20 mouse cellular contexts compared by ENCODE assay signal in genomic region chr6:128107698-128108097, GRCm38 (mm10). TPM values are rescaled to one million over a fixed set of nuclear protein-coding genes. Genes with fewer than 3 reads are reported as not detected.
DNase-seq lines count a peak whose midpoint lies in the region; ATAC-seq and TF ChIP-seq lines count a peak whose summit lies in the region.
"Had no signal": no experiment of that assay in that cellular context is flagged by ENCODE, and none has a peak within 500 bp of the region (broad histone marks: within the 10 kb centered on the region; RNA-seq: fewer than 3 reads in every experiment).

No protein-coding gene starts in this region.

- no peak overlapping the region for H3K9ac ChIP-seq in limb, embryonic 15.5 days
- no peak overlapping the region for H3K9ac ChIP-seq in forebrain, embryonic 14.5 days (ENCODE audit: low read length)
- H3K9ac ChIP-seq: lung, embryonic 14.5 days; stomach, embryonic 15.5 days had no signal

- 56% methylated on average over 8 of the region's 8 CpGs for WGBS in limb, embryonic 15.5 days
- WGBS in forebrain, embryonic 14.5 days: 86% methylated on average over 8 of the region's 8 CpGs

- TF ChIP-seq CTCF in layer of hippocampus, adult 2 months (conservative IDR thresholded peaks at IDR 0.05): no peak

- DNase-seq in frontal cortex, postnatal 25 days (ENCODE audit: low spot score in 2 of 2): no peak
- peak in 1 of 2 experiments; percentile 58 for DNase-seq in layer of hippocampus, adult 2 months (ENCODE audit: low spot score in 2 of 2)
- no peak for DNase-seq in layer of hippocampus, postnatal 25 days (ENCODE audit: extremely low spot score in 1 of 2, low spot score in 1 of 2)
- peak; percentile 19 for DNase-seq in c-Kit-positive CD71-negative TER-119-negative erythroid progenitor cells, embryonic 14.5 days (ENCODE audit: low read depth)
- DNase-seq in right cerebral cortex, postnatal 10 days (ENCODE audit: low spot score in 2 of 2): no peak
- no peak for DNase-seq in forebrain, embryonic 14.5 days (ENCODE audit: low spot score)
- DNase-seq: adrenal gland, postnatal 25 days; B cell, adult 2 months; gastrocnemius, postnatal 36 days; heart, postnatal 10 days; liver; lung, embryonic 14.5 days; thymus, postnatal 4 days had no signal

- no peaks in the 10 kb centered on the region for H3K36me3 ChIP-seq in limb, embryonic 15.5 days
- H3K36me3 ChIP-seq in forebrain, embryonic 14.5 days (ENCODE audit: control insufficient read depth, insufficient read depth, low read length): no peaks in the 10 kb centered on the region
- H3K36me3 ChIP-seq: G1E; stomach, embryonic 15.5 days had no signal

- H3K9me3 ChIP-seq in limb, embryonic 15.5 days: no peaks in the 10 kb centered on the region
- H3K9me3 ChIP-seq in forebrain, embryonic 14.5 days (replicated peaks; ENCODE audit: control insufficient read depth, low read length): no peaks in the 10 kb centered on the region
- H3K9me3 ChIP-seq: stomach, embryonic 15.5 days had no signal

- no peak overlapping the region for H3K4me3 ChIP-seq in layer of hippocampus, adult 2 months
- H3K4me3 ChIP-seq in limb, embryonic 15.5 days: no peak overlapping the region
- no peak overlapping the region for H3K4me3 ChIP-seq in forebrain, embryonic 14.5 days (ENCODE audit: low read depth, low read length)
- H3K4me3 ChIP-seq: stomach, embryonic 15.5 days had no signal

- ATAC-seq in frontal cortex, adult (ENCODE audit: low TSS enrichment): peak; percentile 53
- ATAC-seq in limb, embryonic 15.5 days (ENCODE audit: insufficient number of reproducible peaks, low FRiP score, low TSS enrichment, low read depth): no peak
- ATAC-seq in forebrain, embryonic 14.5 days: no peak
- ATAC-seq: forebrain, embryonic 16.5 days; inflammation-experienced regulatory T-cells, adult 6 months had no signal

- H3K27me3 ChIP-seq in limb, embryonic 15.5 days: no peaks in the 10 kb centered on the region
- no peaks in the 10 kb centered on the region for H3K27me3 ChIP-seq in forebrain, embryonic 14.5 days (replicated peaks; ENCODE audit: control insufficient read depth, insufficient read depth, low read length)
- H3K27me3 ChIP-seq: stomach, embryonic 15.5 days had no signal

- H3K4me2 ChIP-seq in limb, embryonic 15.5 days: no peak overlapping the region
- H3K4me2 ChIP-seq in forebrain, embryonic 14.5 days (ENCODE audit: low read length): no peak overlapping the region
- H3K4me2 ChIP-seq: lung, embryonic 14.5 days; stomach, embryonic 15.5 days had no signal

- peak overlapping the region; percentile 36 for H3K27ac ChIP-seq in layer of hippocampus, adult 2 months
- peak overlapping the region; percentile 18; the same call in 1 of the 2 replicates for H3K27ac ChIP-seq in limb, embryonic 15.5 days
- H3K27ac ChIP-seq in forebrain, embryonic 14.5 days (ENCODE audit: low read depth, low read length): no peak overlapping the region
- H3K27ac ChIP-seq: kidney, postnatal 0 days; stomach, embryonic 15.5 days had no signal

- peaks cover 66% of the 10 kb centered on the region for H3K4me1 ChIP-seq in limb, embryonic 15.5 days
- peaks cover 9% of the 10 kb centered on the region for H3K4me1 ChIP-seq in forebrain, embryonic 14.5 days (ENCODE audit: control insufficient read depth, insufficient read depth, low read length)

RNA-seq across cellular contexts. Expression of gene Tspan9, which starts 35.7 kb away (rescaled TPM):
- total RNA-seq in layer of hippocampus, adult 2 months (2021): 10 to 100 TPM; 42.2 to 45.6 TPM
- 10 to 100 TPM; 53.6 to 64.0 TPM for total RNA-seq in layer of hippocampus, postnatal 25 days (2021)
- 140 and 141 TPM in 2 replicates for polyA plus RNA-seq in limb, embryonic 15.5 days (2015; fragmentation: Nextera tagmentation; extraction: Ambion mirVana)
- 23.0 and 36.2 TPM in 2 replicates for polyA plus RNA-seq in forebrain, embryonic 14.5 days (2014; fragmentation: Nextera tagmentation; extraction: Ambion mirVana)
- polyA plus RNA-seq: G1E had no signal
